Mouse (Mus musculus) embryonic facial prominence, embryonic 10.5 days (tissue): ENCODE data around the gene Bmpr1b. TPM values are rescaled to one million over a fixed set of nuclear protein-coding genes. Genes with fewer than 3 reads are reported as not detected.

Experiments used
- DNase-seq: peaks from one replicate; pipeline ENCODE4 v3.0.0-alpha.2; 2017; ENCODE audit warnings: low spot score
- H3K27ac ChIP-seq: fragments of 300-500 bp; sonication (generic); replicated peaks from 2 replicates; pipeline ENCODE4 v1.5.1; 2016; ENCODE audit warnings: mild to moderate bottlenecking
- H3K27me3 ChIP-seq: fragments of 300-500 bp; sonication (generic); replicated peaks from 2 replicates; pipeline ENCODE4 v1.6.1; 2016; ENCODE audit warnings: low read depth, mild to moderate bottlenecking; ENCODE audit not compliant: poor library complexity, severe bottlenecking
- H3K36me3 ChIP-seq: fragments of 300-500 bp; sonication (generic); replicated peaks from 2 replicates; pipeline ENCODE4 v1.6.1; 2016; ENCODE audit warnings: mild to moderate bottlenecking, moderate library complexity
- H3K4me1 ChIP-seq: fragments of 300-500 bp; sonication (generic); 2 replicates; pipeline ENCODE4 v1.6.1; 2016
- H3K4me3 ChIP-seq: fragments of 300-500 bp; sonication (generic); 2 replicates; pipeline ENCODE4 v1.5.1; 2016; ENCODE audit warnings: mild to moderate bottlenecking, moderate library complexity
- H3K9me3 ChIP-seq: fragments of 300-500 bp; sonication (generic); 2 replicates; pipeline ENCODE4 v1.6.1; 2016; ENCODE audit warnings: mild to moderate bottlenecking
- WGBS: fragments of 180-500 bp; shearing (Covaris S2); methylation state at CpG from one replicate; pipeline ENCODE4 v1.1.7; 2016; 5-methylcytosine and 5-hydroxymethylcytosine counted together
- polyA plus RNA-seq: library from polyadenylated mRNA; unstranded; fragments of >200 nt; fragmentation: Nextera tagmentation; extraction: Ambion mirVana; gene quantifications from 2 replicates; pipeline ENCODE4 v1.2.1, GENCODE M21; 2016

Gene Bmpr1b
- polyA plus RNA-seq, 1 experiment from 2014 or later, result 14.1 TPM

- H3K9me3 ChIP-seq, result no peaks in the 10 kb centered on the region
- H3K36me3 ChIP-seq, result no peaks in the 10 kb centered on the region
- no peak for DNase-seq
- H3K27me3 ChIP-seq, result no peaks in the 10 kb centered on the region
- H3K4me3 ChIP-seq, result no peak overlapping the region
- H3K27ac ChIP-seq, result no peak overlapping the region
- peaks cover 28% of the 10 kb centered on the region for H3K4me1 ChIP-seq
- WGBS, result 87% methylated on average over 5 of the region's 5 CpGs
Observed at GRCm38 (mm10) chr3:142061267-142061666, 108.0 kb downstream of the Bmpr1b start.

GRCm38 (mm10) chr3:142059890-142060289, 109.3 kb downstream of the Bmpr1b start:
- H3K27me3 ChIP-seq, result no peaks in the 10 kb centered on the region
- 50% methylated on average over 3 of the region's 3 CpGs for whole genome bisulfite sequencing
- H3K36me3 ChIP-seq, result no peaks in the 10 kb centered on the region
- H3K9me3 ChIP-seq, result no peaks in the 10 kb centered on the region
- DNase-seq, result no peak
- H3K4me1 ChIP-seq, result peaks cover 28% of the 10 kb centered on the region
- no peak overlapping the region for H3K4me3 ChIP-seq
- H3K27ac ChIP-seq, result no peak overlapping the region

GRCm38 (mm10) chr3:142050681-142051080, 118.5 kb downstream of the Bmpr1b start:
- Histone ChIP-seq H3K9me3 (no peaks in the 10 kb centered on the region), H3K4me3 (no peak overlapping the region), H3K4me1 (no peaks in the 10 kb centered on the region), H3K27me3 (no peaks in the 10 kb centered on the region), H3K27ac (no peak overlapping the region), H3K36me3 (no peaks in the 10 kb centered on the region)
- no peak for DNase-seq
- 95% methylated on average over 2 of the region's 2 CpGs for WGBS

- 85% methylated on average over 3 of the region's 3 CpGs for WGBS
- H3K9me3 ChIP-seq, result no peaks in the 10 kb centered on the region
- H3K4me1 ChIP-seq, result no peaks in the 10 kb centered on the region
- H3K27me3 ChIP-seq, result no peaks in the 10 kb centered on the region
- no peak overlapping the region for H3K4me3 ChIP-seq
- H3K36me3 ChIP-seq, result no peaks in the 10 kb centered on the region
- DNase-seq, result no peak
- no peak overlapping the region for H3K27ac ChIP-seq
Observed at GRCm38 (mm10) chr3:142049610-142050009, 119.6 kb downstream of the Bmpr1b start.

- no peak overlapping the region for H3K4me3 ChIP-seq
- H3K27me3 ChIP-seq, result no peaks in the 10 kb centered on the region
- WGBS, result 89% methylated on average over 5 of the region's 5 CpGs
- DNase-seq, result no peak
- no peaks in the 10 kb centered on the region for H3K4me1 ChIP-seq
- no peaks in the 10 kb centered on the region for H3K36me3 ChIP-seq
- H3K9me3 ChIP-seq, result no peaks in the 10 kb centered on the region
- no peak overlapping the region for H3K27ac ChIP-seq
Observed at GRCm38 (mm10) chr3:142049093-142049492, 120.1 kb downstream of the Bmpr1b start.

- H3K27me3 ChIP-seq, result no peaks in the 10 kb centered on the region
Observed at GRCm38 (mm10) chr3:142048493-142048892, 120.7 kb downstream of the Bmpr1b start.

GRCm38 (mm10) chr3:142043463-142043862, 125.8 kb downstream of the Bmpr1b start:
- DNase-seq, result no peak
- H3K27me3 ChIP-seq, result no peaks in the 10 kb centered on the region
- 43% methylated on average over 2 of the region's 2 CpGs for WGBS
- no peaks in the 10 kb centered on the region for H3K4me1 ChIP-seq
- no peaks in the 10 kb centered on the region for H3K9me3 ChIP-seq
- no peak overlapping the region for H3K27ac ChIP-seq
- no peaks in the 10 kb centered on the region for H3K36me3 ChIP-seq
- H3K4me3 ChIP-seq, result no peak overlapping the region

More at GRCm38 (mm10) chr3:142048493-142048892, 120.7 kb downstream of the Bmpr1b start:
- Histone ChIP-seq H3K9me3 (no peaks in the 10 kb centered on the region), H3K4me1 (no peaks in the 10 kb centered on the region), H3K27ac (no peak overlapping the region), H3K36me3 (no peaks in the 10 kb centered on the region), H3K4me3 (no peak overlapping the region)
- DNase-seq, result no peak
- 75% methylated on average over 6 of the region's 6 CpGs for WGBS

- WGBS, result 91% methylated on average over 5 of the region's 5 CpGs
- DNase-seq, result no peak
- H3K9me3 ChIP-seq, result no peaks in the 10 kb centered on the region
Observed at GRCm38 (mm10) chr3:142043006-142043405, 126.2 kb downstream of the Bmpr1b start.

GRCm38 (mm10) chr3:142040345-142040744, 128.9 kb downstream of the Bmpr1b start:
- WGBS, result 92% methylated on average over 5 of the region's 5 CpGs
- DNase-seq, result no peak
- no peak overlapping the region for H3K4me3 ChIP-seq
- H3K4me1 ChIP-seq, result no peaks in the 10 kb centered on the region
- no peaks in the 10 kb centered on the region for H3K9me3 ChIP-seq
- no peak overlapping the region for H3K27ac ChIP-seq
- H3K27me3 ChIP-seq, result no peaks in the 10 kb centered on the region
- no peaks in the 10 kb centered on the region for H3K36me3 ChIP-seq

More at GRCm38 (mm10) chr3:142043006-142043405, 126.2 kb downstream of the Bmpr1b start:
- Histone ChIP-seq H3K4me1 (no peaks in the 10 kb centered on the region), H3K27me3 (no peaks in the 10 kb centered on the region), H3K36me3 (no peaks in the 10 kb centered on the region), H3K4me3 (no peak overlapping the region), H3K27ac (no peak overlapping the region)

- Histone ChIP-seq H3K36me3 (no peaks in the 10 kb centered on the region), H3K27me3 (no peaks in the 10 kb centered on the region), H3K9me3 (no peaks in the 10 kb centered on the region), H3K4me1 (peaks cover 11% of the 10 kb centered on the region), H3K27ac (peak overlapping the region; percentile 30; the same call in 1 of the 2 replicates), H3K4me3 (no peak overlapping the region)
- WGBS, result 63% methylated on average over 4 of the region's 4 CpGs
- DNase-seq, result no peak
Observed at GRCm38 (mm10) chr3:142034160-142034559, 135.1 kb downstream of the Bmpr1b start.

- no peak for DNase-seq
Observed at GRCm38 (mm10) chr3:142019716-142020115, 149.5 kb downstream of the Bmpr1b start.

GRCm38 (mm10) chr3:141984548-141984947, 184.7 kb downstream of the Bmpr1b start:
- Histone ChIP-seq H3K27ac (no peak overlapping the region), H3K27me3 (no peaks in the 10 kb centered on the region), H3K4me3 (no peak overlapping the region), H3K36me3 (no peaks in the 10 kb centered on the region), H3K9me3 (no peaks in the 10 kb centered on the region), H3K4me1 (peaks cover 21% of the 10 kb centered on the region)
- WGBS, result 66% methylated on average over 7 of the region's 7 CpGs
- DNase-seq, result no peak

More at GRCm38 (mm10) chr3:142019716-142020115, 149.5 kb downstream of the Bmpr1b start:
- Histone ChIP-seq H3K36me3 (no peaks in the 10 kb centered on the region), H3K4me1 (peaks cover 7% of the 10 kb centered on the region), H3K27me3 (no peaks in the 10 kb centered on the region), H3K9me3 (no peaks in the 10 kb centered on the region), H3K4me3 (no peak overlapping the region), H3K27ac (no peak overlapping the region)
- 83% methylated on average over 7 of the region's 7 CpGs for WGBS

- no peak overlapping the region; the same call in 1 of the 2 replicates for H3K27ac ChIP-seq
Observed at GRCm38 (mm10) chr3:141981613-141982432, 187.4 kb downstream of the Bmpr1b start.

More at GRCm38 (mm10) chr3:141981613-141982432, 187.4 kb downstream of the Bmpr1b start:
- Histone ChIP-seq H3K27me3 (no peaks in the 10 kb centered on the region), H3K36me3 (no peaks in the 10 kb centered on the region), H3K4me3 (no peak overlapping the region), H3K9me3 (no peaks in the 10 kb centered on the region), H3K4me1 (peaks cover 27% of the 10 kb centered on the region)
- DNase-seq, result no peak
- 83% methylated on average over 24 of the region's 24 CpGs for WGBS
